Mouse (Mus musculus) monocyte, adult 2 months (primary cell): ENCODE results near the gene Olfr1451.
"Not testable (repeated sequence)": the region's sequence is repeated elsewhere in the genome, so short reads cannot be mapped to it uniquely, and the experiment has no call there.

Source experiments
- DNase-seq, 2 experiments: peaks; one replicate each; pipeline ENCODE4 v3.0.0; 2022; ENCODE audit warnings: low spot score in 2 of 2, low read depth in 1 of 2

Gene Olfr1451

GRCm38 (mm10) chr19:12994714-12995113 is at the start of gene Olfr1451:
Olfr1451 (plus strand) TSS chr19:12995014.
- DNase-seq = no peak

DNA sequence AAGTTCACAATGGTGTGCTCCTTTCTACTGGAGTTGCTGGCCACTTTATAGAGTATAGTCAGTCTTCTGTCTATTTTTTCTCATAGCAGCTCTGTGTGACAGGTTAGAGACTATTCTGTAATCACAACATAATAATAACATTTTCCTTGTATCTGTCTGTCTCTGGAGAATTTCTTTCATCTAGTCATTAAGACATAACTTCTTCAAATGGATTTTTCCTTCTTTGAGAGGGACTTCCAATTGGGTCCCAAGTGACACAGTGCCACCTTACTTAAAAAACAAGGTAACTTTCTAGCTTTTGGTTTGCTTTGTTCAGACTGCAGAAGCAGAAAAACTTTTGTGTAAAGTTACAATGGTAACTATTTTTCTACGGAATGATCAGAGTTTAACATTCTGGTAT is 44.9 kb upstream of the Olfr1451 start, which contains the start of gene Olfr1450:
TSS of gene Olfr1450 (plus strand) at position 301 of the 400 bp plus-strand sequence.
- DNase-seq = no peak

DNA sequence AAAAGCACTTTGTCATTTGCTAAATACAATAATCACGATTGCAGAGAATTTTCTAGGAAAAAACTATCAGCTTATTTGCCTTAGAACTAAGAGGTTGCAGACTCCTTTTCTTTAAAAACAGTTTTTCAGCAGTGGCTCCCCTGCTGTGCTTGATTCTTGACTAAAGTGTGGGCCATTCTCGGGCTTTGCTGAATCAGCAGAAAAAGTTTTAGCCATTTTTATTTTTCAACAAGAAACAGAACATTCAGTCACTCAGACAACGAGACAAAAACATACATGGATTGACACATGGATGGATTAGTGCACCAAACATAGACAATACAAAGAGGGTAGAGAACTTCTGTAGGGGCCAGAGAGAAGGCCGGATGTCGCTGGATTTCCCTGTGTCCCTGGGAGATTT is 24.7 kb upstream of the Olfr1451 start:
- DNase-seq = not testable (repeated sequence)

- DNase-seq = not testable (repeated sequence)
Measured at GRCm38 (mm10) chr19:12992316-12992715, 2.5 kb upstream of the Olfr1451 start.

DNA sequence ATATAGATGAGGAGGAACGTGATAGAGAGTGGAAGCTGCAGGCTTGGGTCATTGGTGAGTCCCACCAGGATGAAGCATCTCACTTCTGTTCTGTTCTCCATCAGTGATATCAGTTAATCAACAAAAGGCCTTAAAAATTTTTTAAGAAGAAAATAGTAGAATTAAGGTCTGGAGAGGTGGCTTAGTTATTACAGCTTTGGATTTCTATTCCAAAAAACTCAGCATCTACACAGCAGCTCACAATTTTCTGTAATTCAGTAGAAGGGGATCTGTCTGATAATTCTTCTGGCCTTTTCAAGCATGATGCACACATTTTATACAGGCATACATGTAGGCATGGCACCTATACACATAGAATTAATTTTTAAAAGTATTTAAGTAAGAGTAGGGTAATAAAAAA is 33.4 kb downstream of the Olfr1451 start, which contains the start of gene Olfr1453:
TSS of gene Olfr1453 (minus strand) at position 101 of the 400 bp plus-strand sequence.
- no peak for DNase-seq
